Mouse (Mus musculus): ENCODE measurements around the gene Ube2ql1. TPM values are rescaled to one million over a fixed set of nuclear protein-coding genes. Genes with fewer than 3 reads are reported as not detected.
A peak's percentile ranks its signal among the peaks of the same experiment; 100 is the strongest.

The Ube2ql1 gene
- total RNA-seq (2014; fragmentation: Nextera tagmentation) (not detected in 2 replicates), total RNA-seq (2017) (not detected in 2 replicates)

GRCm38 (mm10) chr13:69739759-69740135 lies at the start of gene Ube2ql1:
Gene Ube2ql1 (minus strand): TSS chr13:69739889.
- ATAC-seq (replicated peaks; ENCODE audit: low FRiP score, low TSS enrichment, poor library complexity, severe bottlenecking): peak; percentile 91

- no peak for ATAC-seq (replicated peaks; ENCODE audit: low FRiP score, low TSS enrichment, poor library complexity, severe bottlenecking)
These were observed 49.0 kb upstream of the Ube2ql1 start for GRCm38 (mm10) chr13:69788704-69789103.

GRCm38 (mm10) chr13:69778221-69778620 lies 38.5 kb upstream of the Ube2ql1 start:
- no peak for ATAC-seq (replicated peaks; ENCODE audit: low FRiP score, low TSS enrichment, poor library complexity, severe bottlenecking)

GRCm38 (mm10) chr13:69772358-69772757 lies 32.7 kb upstream of the Ube2ql1 start:
- no peak for ATAC-seq (replicated peaks; ENCODE audit: low FRiP score, low TSS enrichment, poor library complexity, severe bottlenecking)

GRCm38 (mm10) chr13:69770538-69771456 lies 31.1 kb upstream of the Ube2ql1 start:
- no peak for ATAC-seq (replicated peaks; ENCODE audit: low FRiP score, low TSS enrichment, poor library complexity, severe bottlenecking)

DNA sequence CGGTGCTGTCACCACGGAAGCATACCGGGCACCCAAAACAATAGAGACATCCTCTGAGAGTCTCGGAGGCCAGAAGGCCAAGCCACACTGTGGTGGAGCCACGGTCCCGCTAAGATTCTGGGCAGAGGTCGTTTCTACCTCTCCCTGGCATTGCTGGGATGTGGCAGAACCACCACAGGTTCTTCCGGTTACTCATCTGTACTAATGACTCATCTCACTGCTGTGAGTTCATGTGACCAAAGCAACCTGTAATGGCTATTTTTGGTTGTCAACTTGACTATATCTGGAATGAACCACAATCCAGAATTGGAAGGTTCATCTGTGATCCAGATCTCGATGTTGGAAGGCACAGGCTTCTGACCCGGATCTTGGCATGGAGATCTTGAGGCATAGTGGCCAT lies 28.5 kb upstream of the Ube2ql1 start:
- no peak for ATAC-seq (replicated peaks; ENCODE audit: low FRiP score, low TSS enrichment, poor library complexity, severe bottlenecking)

- no peak for ATAC-seq (replicated peaks; ENCODE audit: low FRiP score, low TSS enrichment, poor library complexity, severe bottlenecking)
These were observed 25.0 kb upstream of the Ube2ql1 start for GRCm38 (mm10) chr13:69764646-69765045.

DNA sequence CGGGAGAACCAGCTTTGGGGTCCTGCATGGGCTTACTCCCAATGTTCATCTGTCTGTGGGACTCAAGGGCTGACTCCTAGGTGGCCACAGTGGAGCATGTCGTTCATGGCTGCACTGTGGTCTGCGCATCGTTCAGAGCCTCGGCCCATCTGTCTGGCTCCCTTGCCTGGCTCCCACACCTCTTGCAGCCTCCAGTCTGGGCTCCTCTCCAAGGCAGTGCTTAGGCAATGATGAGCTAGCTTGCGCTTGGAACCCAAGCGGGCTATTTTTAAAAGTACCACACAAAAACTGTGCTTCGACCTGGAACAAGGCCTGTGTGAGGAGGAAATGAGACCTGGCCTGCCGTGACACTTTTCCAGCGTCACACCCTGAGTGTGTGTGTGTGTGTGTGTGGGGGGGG lies 21.7 kb upstream of the Ube2ql1 start:
- ATAC-seq (replicated peaks; ENCODE audit: low FRiP score, low TSS enrichment, poor library complexity, severe bottlenecking): no peak

DNA sequence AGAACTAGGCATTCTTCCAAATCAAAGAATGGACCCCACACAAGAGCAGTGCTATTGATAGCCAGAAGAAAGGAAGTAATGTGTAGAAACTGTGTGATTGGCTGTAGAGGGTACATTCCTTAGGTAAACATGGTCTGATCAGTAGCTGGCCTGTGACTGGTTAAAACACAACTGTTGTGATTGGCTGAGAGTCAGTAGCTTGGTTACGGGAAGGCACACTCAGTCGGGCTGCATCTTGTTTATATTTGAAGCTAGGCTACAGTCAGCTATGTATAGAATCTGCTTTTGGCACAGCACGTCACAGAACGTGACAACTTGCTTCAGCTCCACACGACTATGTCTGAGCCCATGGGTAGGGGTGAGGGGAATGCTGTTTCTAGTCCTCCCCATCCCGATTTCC lies 19.3 kb upstream of the Ube2ql1 start:
- no peak for ATAC-seq (replicated peaks; ENCODE audit: low FRiP score, low TSS enrichment, poor library complexity, severe bottlenecking)

DNA sequence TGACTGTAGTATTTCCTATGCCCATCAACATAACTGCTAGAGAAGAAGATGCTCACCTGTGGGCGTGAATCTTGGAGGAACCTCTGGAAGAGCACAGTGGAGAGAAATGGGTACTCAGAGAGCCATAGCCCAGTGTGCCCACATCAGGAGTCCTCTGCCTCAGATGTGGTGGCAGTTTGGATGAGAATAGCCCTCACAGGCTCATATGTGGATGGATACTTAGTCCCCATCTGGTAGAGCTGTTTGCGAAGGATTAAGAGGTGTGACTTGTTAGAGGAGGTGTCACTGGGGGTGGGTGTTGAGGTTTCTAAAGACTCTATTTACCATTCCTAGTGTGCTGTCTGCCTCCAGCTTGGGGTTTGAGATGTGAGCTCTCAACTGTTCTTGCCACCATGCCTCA lies 13.2 kb upstream of the Ube2ql1 start:
- ATAC-seq (replicated peaks; ENCODE audit: low FRiP score, low TSS enrichment, poor library complexity, severe bottlenecking): no peak

DNA sequence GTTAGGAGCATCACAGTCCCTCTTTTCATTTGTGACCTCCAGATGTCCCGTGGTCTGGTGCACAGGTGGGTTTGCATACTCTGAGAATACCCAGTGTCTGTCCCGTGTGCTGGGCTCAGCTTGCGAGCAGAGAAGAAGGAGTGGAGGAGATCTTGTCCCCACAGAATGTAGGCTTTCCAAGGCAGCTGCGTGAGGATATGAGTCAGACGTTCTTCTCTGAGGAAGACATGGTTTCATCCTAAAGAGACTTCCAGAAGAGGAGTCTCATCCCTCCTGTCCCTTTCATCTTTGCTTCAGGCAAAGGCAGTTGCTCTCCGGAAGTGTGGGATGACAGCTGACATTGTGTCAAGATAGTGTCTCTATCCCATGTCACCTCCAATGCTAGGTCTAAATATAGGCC lies 11.8 kb upstream of the Ube2ql1 start:
- ATAC-seq (replicated peaks; ENCODE audit: low FRiP score, low TSS enrichment, poor library complexity, severe bottlenecking): no peak

DNA sequence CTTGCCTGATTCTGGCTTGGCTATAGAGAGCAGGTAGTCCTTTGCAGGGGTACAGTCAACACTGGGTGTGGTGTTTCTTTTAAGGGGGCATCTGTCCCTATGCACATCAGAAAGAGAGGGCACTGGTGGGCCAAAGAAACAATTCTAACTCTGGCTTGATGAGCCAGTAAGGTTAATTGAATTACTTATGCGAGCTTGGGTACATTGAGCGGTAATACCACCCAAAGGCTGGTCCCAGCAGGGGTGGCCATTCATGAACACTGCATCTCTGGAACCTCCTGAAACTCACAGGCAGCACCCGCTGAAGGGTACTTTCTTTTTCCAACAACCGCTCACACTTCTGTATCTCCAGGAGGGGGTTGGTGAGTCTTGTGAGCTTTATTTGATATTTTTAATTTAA lies 9.1 kb upstream of the Ube2ql1 start:
- no peak for ATAC-seq (replicated peaks; ENCODE audit: low FRiP score, low TSS enrichment, poor library complexity, severe bottlenecking)

GRCm38 (mm10) chr13:69740331-69741285 lies 919 bp upstream of the Ube2ql1 start:
- ATAC-seq (replicated peaks; ENCODE audit: low FRiP score, low TSS enrichment, poor library complexity, severe bottlenecking): no peak

- ATAC-seq (replicated peaks; ENCODE audit: low FRiP score, low TSS enrichment, poor library complexity, severe bottlenecking): no peak
These were observed 464 bp downstream of the Ube2ql1 start for GRCm38 (mm10) chr13:69739091-69739758.

- 0 out of 2 replicates have a peak, but pooled peaks have one; percentile 46 for ATAC-seq (replicated peaks; ENCODE audit: low FRiP score, low TSS enrichment, poor library complexity, severe bottlenecking)
These were observed 1.2 kb downstream of the Ube2ql1 start for GRCm38 (mm10) chr13:69738461-69738971.

- ATAC-seq (replicated peaks; ENCODE audit: low FRiP score, low TSS enrichment, poor library complexity, severe bottlenecking): no peak
These were observed 2.1 kb downstream of the Ube2ql1 start for GRCm38 (mm10) chr13:69737444-69738185.

- no peak for ATAC-seq (replicated peaks; ENCODE audit: low FRiP score, low TSS enrichment, poor library complexity, severe bottlenecking)
These were observed 7.1 kb downstream of the Ube2ql1 start for GRCm38 (mm10) chr13:69732636-69733035.

GRCm38 (mm10) chr13:69725376-69725775 lies 14.3 kb downstream of the Ube2ql1 start:
- no peak for ATAC-seq (replicated peaks; ENCODE audit: low FRiP score, low TSS enrichment, poor library complexity, severe bottlenecking)

DNA sequence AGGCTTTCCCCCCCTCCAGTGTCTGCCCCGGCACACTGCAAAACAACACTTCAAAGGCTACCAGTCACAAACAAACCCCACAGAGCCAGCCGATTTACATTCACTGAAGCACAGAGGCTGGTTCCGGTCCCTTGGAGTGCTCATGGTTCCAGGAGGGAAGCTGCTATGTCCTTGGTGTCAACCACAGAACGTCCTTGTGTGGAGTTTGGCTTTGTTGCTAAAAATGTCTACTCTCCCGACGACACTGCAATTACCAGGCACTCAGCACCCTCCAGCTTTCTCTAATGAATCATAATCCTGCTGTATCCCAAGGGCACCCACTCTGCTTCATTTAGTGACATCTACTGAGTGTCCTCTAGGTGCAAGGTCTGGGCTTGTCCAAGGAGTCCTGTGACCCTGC lies 18.5 kb downstream of the Ube2ql1 start:
- no peak for ATAC-seq (replicated peaks; ENCODE audit: low FRiP score, low TSS enrichment, poor library complexity, severe bottlenecking)

All from megakaryocyte-erythroid progenitor cell, adult 5-6 weeks (primary cell).